Mouse (Mus musculus) layer of hippocampus, adult 9-11 months (tissue): Measurements from ENCODE around the gene Gm49320.

ENCODE experiments used
- DNase-seq: peaks from one replicate; pipeline ENCODE4 v3.0.0; 2022

Gene Gm49320

DNA sequence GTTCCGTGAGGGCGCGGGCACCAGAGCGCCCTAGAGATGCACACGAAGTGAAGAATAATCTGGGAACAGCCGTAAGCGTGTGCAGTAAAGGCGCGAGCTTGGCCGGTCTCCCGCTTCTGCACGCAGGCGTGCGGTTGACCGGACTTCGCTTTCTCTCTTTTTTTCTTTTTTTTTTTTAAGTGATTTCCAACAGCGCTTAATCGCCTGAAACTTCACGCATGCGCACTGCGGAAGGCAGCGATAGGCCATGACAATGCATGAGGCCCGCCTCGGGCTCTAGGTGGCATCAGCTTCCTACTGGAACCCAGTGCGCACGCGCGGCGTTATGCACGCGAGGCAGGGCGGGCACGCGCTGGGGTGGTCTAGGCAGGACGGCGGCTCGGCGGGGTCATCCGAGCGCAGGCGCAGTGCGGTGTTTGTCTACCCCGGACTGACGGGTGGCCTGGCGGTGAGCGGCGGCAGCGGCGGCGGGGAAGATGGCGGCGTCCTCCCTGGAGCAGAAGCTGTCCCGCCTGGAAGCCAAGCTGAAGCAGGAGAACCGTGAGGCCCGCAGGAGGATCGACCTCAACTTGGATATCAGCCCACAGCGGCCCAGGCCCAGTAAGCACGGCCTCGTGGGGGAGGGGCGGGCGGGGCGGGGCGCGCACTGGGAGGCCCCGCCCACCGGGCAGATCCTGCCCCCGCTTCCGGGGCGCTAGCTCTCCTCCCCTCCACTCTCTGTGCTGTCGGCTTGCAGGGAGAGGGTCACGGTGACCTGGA lies at the start of gene Gm49320, which contains the start of gene Map2k7:
Gene Gm49320 (plus strand): TSS at position 432 of the 759 bp plus-strand sequence.
Gene Map2k7 (plus strand): TSS at position 307 of the 759 bp plus-strand sequence.
- DNase-seq = peak; percentile 100

- no peak for DNase-seq
Measured at GRCm38 (mm10) chr8:4189031-4189722, 49.5 kb upstream of the Gm49320 start.

DNA sequence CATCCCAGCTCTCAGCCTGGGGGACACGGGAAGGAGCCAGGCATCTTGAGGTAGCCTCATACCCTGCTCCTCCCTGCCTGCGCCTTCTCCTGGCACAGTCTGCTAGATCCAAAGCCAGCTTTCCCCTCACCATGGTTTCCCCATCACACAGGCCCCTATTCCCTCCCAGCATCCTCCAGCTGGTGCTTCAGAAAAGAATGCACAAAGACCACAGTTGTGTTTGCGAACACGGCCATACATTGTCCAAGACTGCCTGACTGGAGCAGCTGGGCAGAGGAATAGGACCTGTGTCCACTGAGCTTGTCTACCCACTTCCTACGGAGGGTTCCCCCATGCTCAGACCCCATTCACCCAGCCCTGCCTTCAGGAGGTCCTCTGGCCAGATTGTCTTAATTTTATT lies 46.4 kb upstream of the Gm49320 start:
- DNase-seq = peak; percentile 87

GRCm38 (mm10) chr8:4192807-4193587 lies 45.7 kb upstream of the Gm49320 start:
- peak; percentile 88 for DNase-seq

DNA sequence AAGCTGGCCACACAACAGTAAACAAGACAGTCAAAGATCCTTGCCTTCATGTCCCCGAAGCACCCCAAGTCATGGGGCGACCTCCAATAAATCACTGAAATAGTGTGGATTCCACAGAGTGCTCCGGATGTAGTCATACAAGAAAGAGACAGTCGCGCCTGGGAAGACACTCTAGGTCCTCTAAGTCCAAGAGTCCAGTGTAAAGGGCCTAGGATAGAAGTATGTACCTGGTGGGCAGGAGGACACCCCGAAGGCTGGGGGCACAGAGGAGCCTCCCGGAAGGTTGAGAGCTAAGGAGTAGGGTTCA lies 45.1 kb upstream of the Gm49320 start:
- DNase-seq = no peak

DNA sequence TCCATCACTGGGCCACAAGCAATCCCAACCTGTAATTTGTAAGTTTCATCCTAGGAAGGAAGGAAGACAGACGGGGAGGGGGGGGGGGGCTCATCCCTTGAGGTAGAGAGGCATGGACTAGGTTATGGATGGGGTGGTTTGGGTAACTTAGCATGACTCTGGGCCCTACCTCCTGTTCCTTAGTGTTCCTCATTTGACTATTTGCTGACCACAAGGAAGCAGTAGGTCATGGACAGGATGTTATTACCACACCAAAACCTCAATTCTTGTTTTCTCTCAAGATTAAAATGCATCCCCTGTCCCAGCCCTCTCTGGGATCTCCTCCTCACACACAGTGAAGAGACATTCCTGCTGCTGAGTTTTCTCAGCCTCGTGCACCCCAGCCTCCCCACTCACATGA lies 37.3 kb upstream of the Gm49320 start:
- DNase-seq = no peak

- DNase-seq = no peak
Measured at GRCm38 (mm10) chr8:4205246-4206123, 33.2 kb upstream of the Gm49320 start.

DNA sequence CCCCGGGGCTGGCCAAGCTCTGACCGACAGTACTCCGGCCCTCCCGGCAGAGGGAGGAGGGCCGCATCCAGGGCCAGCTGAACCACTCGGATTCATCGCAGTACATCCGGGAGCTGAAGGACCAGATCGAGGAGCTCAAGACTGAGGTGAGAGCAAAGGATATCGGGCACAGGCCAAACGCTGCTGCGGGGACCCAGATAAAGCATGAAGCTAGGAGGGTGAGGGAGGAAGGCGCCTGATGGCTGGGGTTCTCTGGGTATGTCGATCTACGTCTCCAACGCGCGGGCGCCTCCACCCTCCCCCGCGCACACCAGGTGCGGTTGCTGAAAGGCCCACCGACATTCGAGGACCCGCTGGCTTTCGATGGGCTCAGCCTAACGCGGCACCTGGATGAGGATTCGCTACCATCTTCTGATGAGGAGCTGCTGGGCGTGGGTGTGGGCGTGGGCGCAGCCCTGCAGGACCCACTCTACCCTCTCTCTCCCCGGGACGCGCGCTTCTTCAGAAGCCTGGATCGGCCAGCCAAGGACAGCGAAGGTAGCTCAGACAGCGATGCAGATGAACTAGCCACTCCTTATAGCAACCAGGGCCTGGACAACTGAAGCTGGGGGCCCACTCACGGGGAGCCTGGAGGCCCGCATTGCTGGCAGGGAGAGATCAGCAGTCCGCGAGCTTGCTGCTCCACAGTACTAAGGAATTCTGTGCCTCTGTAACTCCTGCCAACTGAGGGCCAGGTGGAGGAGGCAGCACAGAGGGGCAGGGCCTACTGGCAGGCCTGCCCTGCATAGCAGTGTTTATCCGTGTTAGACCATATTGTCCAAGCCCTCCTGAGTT lies 32.3 kb upstream of the Gm49320 start:
- DNase-seq = no peak

GRCm38 (mm10) chr8:4207016-4207350 lies 31.7 kb upstream of the Gm49320 start:
- no peak for DNase-seq

GRCm38 (mm10) chr8:4211097-4211496 lies 27.6 kb upstream of the Gm49320 start:
- no peak for DNase-seq

DNA sequence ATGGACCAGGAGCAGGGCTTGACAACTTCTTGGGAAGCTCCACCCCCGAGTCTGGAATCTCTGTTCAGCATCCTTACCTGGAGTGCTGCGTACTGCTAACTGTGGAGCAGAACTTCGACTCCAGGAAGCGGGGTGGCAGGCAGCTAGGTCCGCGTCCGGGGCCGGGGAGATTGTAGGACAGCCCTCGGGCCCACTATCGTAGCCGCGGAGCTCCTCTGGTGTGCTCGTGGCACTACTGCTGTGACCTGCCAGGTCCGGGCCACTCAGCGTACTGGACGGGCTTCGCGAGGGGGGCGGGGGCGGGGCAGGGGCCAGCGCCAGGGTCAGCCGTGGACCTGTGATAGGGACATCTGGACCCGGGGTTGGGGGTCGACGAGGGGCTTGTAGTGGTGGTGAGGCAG lies 25.9 kb upstream of the Gm49320 start:
- DNase-seq = no peak

GRCm38 (mm10) chr8:4213210-4214005 lies 25.3 kb upstream of the Gm49320 start:
- DNase-seq = no peak

DNA sequence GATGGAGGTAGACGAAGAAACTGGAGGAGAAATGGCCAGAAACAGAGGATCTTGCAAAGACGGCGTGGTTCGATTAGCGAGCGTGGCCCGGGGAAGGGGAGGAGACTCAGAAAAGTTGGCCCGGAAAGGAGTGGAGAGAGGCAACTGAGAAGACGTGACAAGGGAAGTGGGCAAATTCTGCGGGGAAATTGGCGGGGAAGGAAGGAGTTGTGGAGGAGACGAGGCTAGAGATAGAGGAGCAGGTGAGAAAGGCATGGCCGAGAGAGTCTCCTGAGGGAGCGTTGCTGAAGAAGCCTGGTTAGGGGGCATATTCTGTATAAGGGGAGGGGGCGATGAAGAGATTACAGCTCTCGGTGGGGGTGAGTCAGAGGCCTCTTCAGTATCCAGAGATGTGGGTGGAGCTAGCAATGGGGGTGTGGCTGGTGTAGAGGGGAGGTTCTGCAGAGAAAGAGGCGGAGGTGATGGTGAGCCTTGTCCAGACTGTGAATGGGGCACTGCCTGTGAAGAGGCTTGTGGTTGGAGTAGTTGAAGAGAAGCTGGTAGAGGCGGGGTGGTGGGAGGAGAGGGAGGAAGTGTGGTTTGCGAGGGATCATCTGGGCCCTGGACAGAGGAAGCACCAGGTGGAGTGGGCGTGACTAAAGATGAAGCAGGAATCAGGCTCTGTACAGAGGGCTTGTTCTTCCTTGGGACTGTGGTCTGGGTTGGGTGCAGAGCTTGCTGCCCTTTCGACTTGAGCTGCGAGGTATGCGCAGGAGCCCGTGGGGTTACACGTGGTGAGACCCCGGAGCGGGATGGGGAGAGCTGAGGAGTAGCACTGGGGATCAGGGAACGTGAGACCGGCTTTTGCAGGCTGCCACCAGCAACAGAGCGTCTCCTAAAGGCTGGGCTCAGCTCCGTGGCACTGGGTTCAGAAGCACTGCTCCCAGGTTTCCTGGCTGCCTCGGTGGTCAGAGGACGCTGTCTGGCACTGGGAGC lies 24.4 kb upstream of the Gm49320 start:
- DNase-seq = peak; percentile 45

DNA sequence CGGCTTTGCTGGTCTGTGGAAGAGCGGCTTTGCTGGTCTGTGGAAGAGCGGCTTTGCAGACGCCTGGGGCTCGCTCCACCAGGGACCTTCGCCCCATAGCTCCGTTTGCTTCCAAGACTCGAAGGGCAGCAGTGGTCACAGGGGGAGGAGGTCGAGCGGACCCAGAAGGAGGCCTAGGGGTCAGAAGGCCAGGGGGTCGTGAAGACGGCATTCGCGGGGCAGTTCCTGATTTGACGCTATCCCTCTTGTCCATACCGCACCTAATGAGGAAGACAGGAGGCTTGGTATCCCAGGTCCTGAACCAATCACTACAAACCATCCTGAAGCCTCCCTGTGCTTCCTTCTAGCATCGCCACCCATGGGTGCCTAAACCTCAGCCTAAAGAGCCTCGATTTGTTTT lies 22.4 kb upstream of the Gm49320 start:
- DNase-seq = no peak

GRCm38 (mm10) chr8:4216791-4217621 lies 21.7 kb upstream of the Gm49320 start, which contains the start of gene Prr36:
Gene Prr36, minus strand, starts transcription at chr8:4217459.
- DNase-seq = peak; percentile 74

DNA sequence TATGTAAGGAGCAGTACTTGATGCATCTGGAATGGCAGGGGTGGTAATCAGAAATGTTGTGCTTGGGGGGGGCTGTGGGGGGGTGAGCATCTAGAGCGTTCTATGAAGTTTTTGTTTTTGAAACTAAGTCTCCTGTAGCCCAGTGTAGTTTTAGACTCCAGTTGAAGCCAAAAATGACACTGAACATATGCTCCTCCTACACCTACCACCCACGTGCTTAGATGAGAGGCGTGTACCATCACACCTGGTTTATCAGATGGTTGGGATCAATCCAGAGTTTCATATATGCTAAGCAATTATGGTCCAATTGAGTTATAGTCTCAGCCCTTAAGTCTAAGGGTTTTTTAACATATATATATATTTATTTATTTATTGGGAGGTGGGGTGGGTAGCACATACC lies 19.0 kb upstream of the Gm49320 start:
- DNase-seq = no peak

- no peak for DNase-seq
Measured at GRCm38 (mm10) chr8:4222059-4222458, 16.6 kb upstream of the Gm49320 start.

GRCm38 (mm10) chr8:4226323-4226722 lies 12.3 kb upstream of the Gm49320 start:
- no peak for DNase-seq
